Mouse (Mus musculus) hindbrain, embryonic 10.5 days (tissue): ENCODE results near the gene Olfr1341. TPM values are rescaled to one million over a fixed set of nuclear protein-coding genes. Genes with fewer than 3 reads are reported as not detected.

ENCODE experiments used
- DNase-seq: peaks from one replicate; pipeline ENCODE4 v3.0.0-alpha.2; 2017; ENCODE audit warnings: low spot score
- H3K27ac ChIP-seq: fragments of 300-500 bp; sonication (generic); 2 replicates; pipeline ENCODE4 v1.5.1; 2016; ENCODE audit warnings: mild to moderate bottlenecking, moderate library complexity
- H3K27me3 ChIP-seq: fragments of 300-500 bp; sonication (generic); 2 replicates; pipeline ENCODE4 v1.6.1; 2016; ENCODE audit warnings: mild to moderate bottlenecking; ENCODE audit not compliant: poor library complexity, insufficient read depth, severe bottlenecking
- H3K36me3 ChIP-seq: fragments of 300-500 bp; sonication (generic); 2 replicates; pipeline ENCODE4 v1.6.1; 2016; ENCODE audit warnings: mild to moderate bottlenecking, moderate library complexity
- H3K4me1 ChIP-seq: fragments of 300-500 bp; sonication (generic); replicated peaks from 2 replicates; pipeline ENCODE4 v1.6.1; 2016; ENCODE audit warnings: mild to moderate bottlenecking
- H3K4me3 ChIP-seq: fragments of 300-500 bp; sonication (generic); 2 replicates; pipeline ENCODE4 v1.5.1; 2016; ENCODE audit warnings: mild to moderate bottlenecking, moderate library complexity
- H3K9me3 ChIP-seq: fragments of 300-500 bp; sonication (generic); 2 replicates; pipeline ENCODE4 v1.6.1; 2016; ENCODE audit warnings: mild to moderate bottlenecking, moderate library complexity
- WGBS: fragments of 180-500 bp; shearing (Covaris S2); methylation state at CpG from one replicate; pipeline ENCODE4 v1.1.7; 2016; 5-methylcytosine and 5-hydroxymethylcytosine counted together
- polyA plus RNA-seq: library from polyadenylated mRNA; unstranded; fragments of >200 nt; fragmentation: Nextera tagmentation; extraction: Ambion mirVana; gene quantifications from 2 replicates; pipeline ENCODE4 v1.2.1, GENCODE M21; 2016

Olfr1341 gene
- polyA plus RNA-seq, 1 experiment from 2014 or later, result not detected

- H3K4me3 ChIP-seq, result no peak within 1 kb of the TSS
- no peak within 1 kb of the TSS for H3K27ac ChIP-seq
- DNase-seq, result no peak
- 65% methylated on average over 1 of the region's 1 CpGs for WGBS
- no peaks in the 10 kb centered on the region for H3K27me3 ChIP-seq
- H3K4me1 ChIP-seq, result no peaks in the 10 kb centered on the region
- no peaks in the 10 kb centered on the region for H3K36me3 ChIP-seq
- no peaks in the 10 kb centered on the region for H3K9me3 ChIP-seq
These were observed 55.3 kb downstream of the Olfr1341 start, which contains the start of gene Olfr1338 for GRCm38 (mm10) chr4:118758637-118759036. Gene Olfr1338, minus strand, starts transcription at chr4:118758737.

Other genes with a start within 250 kb of the Olfr1341 start
- 1.2 and 1.3 TPM in 2 replicates for gene Mpl, start 246.0 kb upstream of the Olfr1341 start, polyA plus RNA-seq
- gene Tie1, start 213.5 kb upstream of the Olfr1341 start, polyA plus RNA-seq, result 16.0 and 19.5 TPM in 2 replicates
- 1.1 and 2.8 TPM in 2 replicates for gene 2610528J11Rik, start 176.5 kb upstream of the Olfr1341 start, polyA plus RNA-seq
- gene Tmem125, start 159.5 kb upstream of the Olfr1341 start, polyA plus RNA-seq, result 0.71 and 1.1 TPM in 2 replicates
- 0.71 and 1.3 TPM in 2 replicates for gene Cfap57, start 82.7 kb upstream of the Olfr1341 start, polyA plus RNA-seq
- gene Ebna1bp2, start 82.7 kb upstream of the Olfr1341 start, polyA plus RNA-seq, result 148 and 192 TPM in 2 replicates
- not detected in 2 replicates for gene Olfr62, start 44.6 kb upstream of the Olfr1341 start, polyA plus RNA-seq
- gene Olfr1342, start 10.8 kb upstream of the Olfr1341 start, polyA plus RNA-seq, result not detected in 2 replicates
- gene Olfr1340, start 16.6 kb downstream of the Olfr1341 start, polyA plus RNA-seq, result not detected in 2 replicates
- not detected in 2 replicates for gene Olfr1339, start 28.7 kb downstream of the Olfr1341 start, polyA plus RNA-seq
- not detected in 2 replicates for gene Olfr1338, start 55.2 kb downstream of the Olfr1341 start, polyA plus RNA-seq
- gene Olfr1337, start 79.1 kb downstream of the Olfr1341 start, polyA plus RNA-seq, result not detected in 2 replicates
- not detected in 2 replicates for gene Olfr1335, start 106.4 kb downstream of the Olfr1341 start, polyA plus RNA-seq
- not detected in 2 replicates for gene Olfr1333, start 132.8 kb downstream of the Olfr1341 start, polyA plus RNA-seq
- not detected in 2 replicates for gene Olfr1331, start 161.1 kb downstream of the Olfr1341 start, polyA plus RNA-seq
- not detected in 2 replicates for gene Olfr1330, start 185.1 kb downstream of the Olfr1341 start, polyA plus RNA-seq
- gene Olfr1329, start 213.9 kb downstream of the Olfr1341 start, polyA plus RNA-seq, result not detected in 2 replicates
- not detected in 2 replicates for gene Olfr1328, start 235.1 kb downstream of the Olfr1341 start, polyA plus RNA-seq